Comparison of ENCODE assay signal across 31 mouse cellular contexts in the genomic region with DNA sequence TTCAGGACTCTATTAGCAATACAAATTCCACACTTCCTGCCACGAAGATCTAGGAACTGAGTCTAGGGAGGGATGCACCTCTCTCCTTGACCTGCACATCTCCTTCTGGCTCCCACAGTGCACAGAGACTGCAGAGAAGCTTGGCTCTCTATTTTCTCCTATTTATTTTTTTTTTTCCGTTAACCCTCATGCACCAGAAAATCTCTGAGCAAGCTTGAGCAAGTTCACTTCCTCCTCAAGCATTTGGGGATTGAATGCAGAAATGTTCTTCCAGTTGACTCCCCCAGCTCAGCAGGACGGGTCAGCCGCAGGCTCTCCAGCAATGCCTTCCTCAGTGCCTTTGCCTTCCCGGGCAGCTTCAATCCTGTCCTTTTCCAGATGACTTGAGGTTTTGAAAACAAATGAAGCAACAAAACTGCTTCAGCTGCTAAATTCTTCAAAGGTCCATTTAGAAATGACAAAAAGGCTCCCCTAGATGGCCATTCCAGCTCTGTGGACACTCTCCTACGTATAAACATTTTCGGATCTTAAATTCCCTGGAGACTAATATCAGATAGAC.
DNase-seq lines count a peak whose midpoint lies in the region; ATAC-seq and TF ChIP-seq lines count a peak whose summit lies in the region.
"Had no signal": no experiment of that assay in that cellular context is flagged by ENCODE, and none has a peak within 500 bp of the region (broad histone marks: within the 10 kb centered on the region; RNA-seq: fewer than 3 reads in every experiment).

No protein-coding gene starts in this region.

- H3K27me3 ChIP-seq in forebrain, embryonic 10.5 days (ENCODE audit: poor library complexity, severe bottlenecking): no peaks in the 10 kb centered on the region
- H3K27me3 ChIP-seq in forebrain, postnatal 0 days (ENCODE audit: insufficient read depth, low read length): no peaks in the 10 kb centered on the region
- H3K27me3 ChIP-seq: forebrain, embryonic 12.5 days; hindbrain, embryonic 13.5 days; liver, embryonic 12.5 days; neural tube, embryonic 13.5 days; stomach, embryonic 15.5 days had no signal

- 24% methylated on average over 7 of the region's 7 CpGs for WGBS in forebrain, embryonic 10.5 days
- 24% methylated on average over 7 of the region's 7 CpGs for WGBS in forebrain, postnatal 0 days

- H3K4me3 ChIP-seq in forebrain, embryonic 10.5 days: no peak overlapping the region
- no peak overlapping the region for H3K4me3 ChIP-seq in forebrain, postnatal 0 days (ENCODE audit: low read depth, low read length)
- H3K4me3 ChIP-seq: embryonic facial prominence, embryonic 13.5 days; erythroblast, embryonic 14.5 days; forebrain, embryonic 12.5 days; hindbrain, embryonic 13.5 days; layer of hippocampus, adult 2 months; liver, embryonic 12.5 days; neural tube, embryonic 13.5 days; stomach, embryonic 15.5 days had no signal

- no peak overlapping the region for H3K4me2 ChIP-seq in forebrain, postnatal 0 days (ENCODE audit: low read depth)
- H3K4me2 ChIP-seq: embryonic facial prominence, embryonic 13.5 days; forebrain, embryonic 12.5 days; heart, embryonic 11.5 days; hindbrain, embryonic 13.5 days; liver, embryonic 12.5 days; midbrain, embryonic 11.5 days; neural tube, embryonic 13.5 days; stomach, embryonic 15.5 days had no signal

- H3K27ac ChIP-seq in forebrain, embryonic 10.5 days: 0 out of 2 replicates have a peak overlapping the region, but pooled peaks have one; percentile 6
- H3K27ac ChIP-seq in forebrain, postnatal 0 days (ENCODE audit: low read depth, low read length): no peak overlapping the region
- H3K27ac ChIP-seq: embryonic facial prominence, embryonic 13.5 days; forebrain, embryonic 12.5 days; hindbrain, embryonic 13.5 days; layer of hippocampus, adult 2 months; liver, embryonic 12.5 days; neural tube, embryonic 13.5 days; stomach, embryonic 15.5 days had no signal

- peaks cover 29% of the 10 kb centered on the region for H3K4me1 ChIP-seq in forebrain, embryonic 10.5 days
- H3K4me1 ChIP-seq in forebrain, postnatal 0 days (ENCODE audit: insufficient read depth): no peaks in the 10 kb centered on the region
- H3K4me1 ChIP-seq: forebrain, embryonic 12.5 days; liver, embryonic 12.5 days; stomach, embryonic 15.5 days had no signal

- no peak for DNase-seq in forebrain, embryonic 10.5 days (ENCODE audit: extremely low spot score, low spot score)
- no peak for DNase-seq in forebrain, postnatal 0 days
- peak; percentile 14 to 20 for DNase-seq in kidney, postnatal 4 days
- no peak for DNase-seq in kidney, adult 8-10 months
- peak; percentile 60 for DNase-seq in A20 (ENCODE audit: low read depth, low spot score)
- peak; percentile 13 for DNase-seq in embryo, embryonic 11 days
- DNase-seq in B cell, adult 2 months: no peak
- DNase-seq: adrenal gland, adult 2 months; cerebellum, adult 2 months; cerebellum, postnatal 14 days; gastrocnemius, postnatal 25 days; heart, adult 11 months; heart, postnatal 36 days; kidney, postnatal 25 days; liver, postnatal 0 days; lung, postnatal 36 days; right cerebral cortex, postnatal 14 days had no signal

- TF ChIP-seq CTCF in forebrain, postnatal 0 days (IDR thresholded peaks at IDR 0.05; ENCODE audit: low read depth): no peak

- H3K9me3 ChIP-seq in forebrain, embryonic 10.5 days: no peaks in the 10 kb centered on the region
- no peaks in the 10 kb centered on the region for H3K9me3 ChIP-seq in forebrain, postnatal 0 days (ENCODE audit: low read length)
- H3K9me3 ChIP-seq: embryonic facial prominence, embryonic 13.5 days; forebrain, embryonic 12.5 days; liver, embryonic 12.5 days; neural tube, embryonic 13.5 days; stomach, embryonic 15.5 days had no signal

- no peaks in the 10 kb centered on the region for H3K36me3 ChIP-seq in forebrain, embryonic 10.5 days (replicated peaks)
- no peaks in the 10 kb centered on the region for H3K36me3 ChIP-seq in forebrain, postnatal 0 days (ENCODE audit: insufficient read depth)
- H3K36me3 ChIP-seq: embryonic facial prominence, embryonic 13.5 days; forebrain, embryonic 12.5 days; hindbrain, embryonic 13.5 days; liver, embryonic 12.5 days; neural tube, embryonic 13.5 days; stomach, embryonic 15.5 days had no signal

- no peak overlapping the region for H3K9ac ChIP-seq in forebrain, postnatal 0 days
- H3K9ac ChIP-seq: embryonic facial prominence, embryonic 13.5 days; forebrain, embryonic 12.5 days; hindbrain, embryonic 13.5 days; liver, embryonic 12.5 days; liver, postnatal 0 days; neural tube, embryonic 13.5 days; stomach, embryonic 15.5 days had no signal

- no peak for ATAC-seq in forebrain, postnatal 0 days
- ATAC-seq in erythroblast, adult 5-6 weeks (replicated peaks; ENCODE audit: low FRiP score, poor library complexity, severe bottlenecking): no peak
- ATAC-seq: activated CD4-positive, CD25-positive, alpha-beta regulatory T cell, adult 4 months; CD4-positive, CD25-positive, alpha-beta regulatory T cell, adult 4 months; intestine, postnatal 0 days; liver, embryonic 12.5 days; liver, postnatal 0 days had no signal

Comparison
In these comparisons a context has a peak if more than half of its experiments do, and no peak if none do; other contexts are left out.
1. DNase-seq: peak in kidney, postnatal 4 days (2 of 2), A20 (single experiment) and embryo, embryonic 11 days (single experiment); none in forebrain, embryonic 10.5 days (single experiment), forebrain, postnatal 0 days (single experiment), kidney, adult 8-10 months (0 of 2) and B cell, adult 2 months (0 of 2).